In the genomic region with DNA sequence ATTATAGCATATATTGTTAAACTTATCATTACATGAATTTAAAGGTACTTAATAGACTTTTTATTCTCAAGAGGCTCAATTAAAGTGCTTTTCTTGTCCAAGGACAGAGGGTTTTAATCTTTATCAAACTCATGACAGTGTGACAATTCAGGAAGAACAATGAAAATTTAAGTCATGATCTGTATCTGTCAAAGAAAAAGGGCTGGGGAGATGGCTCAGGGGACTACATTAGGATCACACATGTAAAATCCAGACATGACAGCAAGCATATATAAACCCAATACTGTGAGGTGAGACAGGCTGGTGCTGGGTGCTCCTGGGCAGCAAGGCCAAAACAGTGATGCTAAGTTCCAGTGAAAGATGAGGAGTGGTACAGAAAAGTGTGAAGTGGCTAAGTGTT, we compare ENCODE assay signal across 18 mouse cellular contexts.
"Had no signal": no experiment of that assay in that cellular context is flagged by ENCODE, and none has a peak within 500 bp of the region (broad histone marks: within the 10 kb centered on the region; RNA-seq: fewer than 3 reads in every experiment).

No protein-coding gene starts in this region.

- H3K4me2 ChIP-seq: lung, embryonic 14.5 days; midbrain, embryonic 12.5 days; neural tube, embryonic 13.5 days; neural tube, embryonic 15.5 days had no signal

- H3K4me1 ChIP-seq: neural tube, embryonic 13.5 days; neural tube, embryonic 15.5 days had no signal

- H3K4me3 ChIP-seq: midbrain, embryonic 10.5 days; midbrain, embryonic 12.5 days; myocyte; neural tube, embryonic 13.5 days; neural tube, embryonic 15.5 days had no signal

- DNase-seq: lung, adult 18-20 months; lung, embryonic 14.5 days; lung, postnatal 10 days; lung, postnatal 4 days; retina, postnatal 1 day; right cerebral cortex, adult 18-20 months; right cerebral cortex, postnatal 25 days; right cerebral cortex, postnatal 4 days; spleen, adult 18-20 months; thymus, adult 18-20 months; thymus, postnatal 14 days; thymus, postnatal 36 days had no signal

- H3K27me3 ChIP-seq: midbrain, embryonic 12.5 days; neural tube, embryonic 13.5 days; neural tube, embryonic 15.5 days had no signal

- H3K36me3 ChIP-seq: midbrain, embryonic 10.5 days; midbrain, embryonic 12.5 days; neural tube, embryonic 13.5 days; neural tube, embryonic 15.5 days had no signal

- H3K9ac ChIP-seq: lung, embryonic 14.5 days; midbrain, embryonic 12.5 days; neural tube, embryonic 13.5 days; neural tube, embryonic 15.5 days had no signal

- H3K9me3 ChIP-seq: midbrain, embryonic 10.5 days; midbrain, embryonic 12.5 days; neural tube, embryonic 13.5 days; neural tube, embryonic 15.5 days had no signal

- ATAC-seq: midbrain, embryonic 16.5 days had no signal

- H3K27ac ChIP-seq: midbrain, embryonic 10.5 days; midbrain, embryonic 12.5 days; neural tube, embryonic 13.5 days; neural tube, embryonic 15.5 days had no signal
